Mouse (Mus musculus) C2C12 (cell line): ENCODE data around the gene Esrrb. TPM values are rescaled to one million over a fixed set of nuclear protein-coding genes. Genes with fewer than 3 reads are reported as not detected.

Source experiments
- H3K27me3 ChIP-seq: one replicate; pipeline ENCODE4 v1.6.1; 2011; ENCODE audit not compliant: control insufficient read depth, insufficient read depth, insufficient read length
- H3K36me3 ChIP-seq: one replicate; pipeline ENCODE4 v1.6.1; 2011; ENCODE audit not compliant: control insufficient read depth, insufficient read depth
- H3K4me3 ChIP-seq: one replicate; pipeline ENCODE4 v1.5.1; 2011; ENCODE audit warnings: mild to moderate bottlenecking, control low read depth; ENCODE audit not compliant: poor library complexity, insufficient read depth, severe bottlenecking
- H3K79me2 ChIP-seq: one replicate; pipeline ENCODE4 v1.6.1; 2011; ENCODE audit not compliant: control insufficient read depth, insufficient read depth
- H3K79me3 ChIP-seq: one replicate; pipeline ENCODE4 v1.6.1; 2011; ENCODE audit warnings: low read depth, control low read depth
- H3ac ChIP-seq: one replicate; pipeline ENCODE3; 2011; ENCODE audit warnings: low read depth; ENCODE audit not compliant: control insufficient read depth, insufficient read length
- CEBPB ChIP-seq: IDR thresholded peaks from one replicate; pipeline ENCODE4 v1.6.1; 2011; ENCODE audit warnings: low read depth, mild to moderate bottlenecking, control low read depth, moderate library complexity
- CTCF ChIP-seq: IDR thresholded peaks from one replicate; pipeline ENCODE4 v1.5.1; 2011; ENCODE audit not compliant: control insufficient read depth, insufficient read depth, insufficient read length
- FOSL1 ChIP-seq: IDR thresholded peaks from one replicate; pipeline ENCODE4 v1.8.0; 2011; ENCODE audit warnings: mild to moderate bottlenecking, low read length; ENCODE audit not compliant: poor library complexity, insufficient read depth, severe bottlenecking
- MAX ChIP-seq: IDR thresholded peaks from one replicate; pipeline ENCODE4 v1.6.1; 2011; ENCODE audit warnings: mild to moderate bottlenecking, control low read depth
- MYOD1 ChIP-seq: IDR thresholded peaks from one replicate; pipeline ENCODE4 v1.6.1; 2011; ENCODE audit warnings: low read depth; ENCODE audit not compliant: control insufficient read depth, insufficient read length
- MYOG ChIP-seq: IDR thresholded peaks from one replicate; pipeline ENCODE4 v1.6.1; 2011; ENCODE audit not compliant: control insufficient read depth, insufficient read length; ENCODE audit errors: extremely low read depth
- USF1 ChIP-seq: IDR thresholded peaks from one replicate; pipeline ENCODE4 v1.6.1; 2011; ENCODE audit warnings: low read depth, mild to moderate bottlenecking, control low read depth, moderate library complexity
- polyA plus RNA-seq: library from polyadenylated mRNA; unstranded; fragments of >200 nt; fragmentation: generic; extraction: Trizol; gene quantifications from one replicate; pipeline ENCODE4 v1.2.1, GENCODE M21; 2012; ENCODE audit warnings: missing spikeins

The Esrrb gene
- polyA plus RNA-seq, 1 experiment: 0.80 TPM

- Histone ChIP-seq H3K4me3 (no peak overlapping the region), H3ac (no peak overlapping the region), H3K79me3 (no peaks in the 10 kb centered on the region), H3K36me3 (no peaks in the 10 kb centered on the region), H3K79me2 (no peaks in the 10 kb centered on the region), H3K27me3 (peaks cover 40% of the 10 kb centered on the region)
- no peak for TF ChIP-seq CEBPB
- TF ChIP-seq CTCF: no peak
- no peak for TF ChIP-seq MAX
- TF ChIP-seq USF1: no peak
- no peak for TF ChIP-seq FOSL1
- TF ChIP-seq MYOG: no peak
- TF ChIP-seq MYOD1: no peak
Observed at GRCm38 (mm10) chr12:86475994-86476393, 115.1 kb downstream of the Esrrb start.

GRCm38 (mm10) chr12:86478908-86479307 is 118.0 kb downstream of the Esrrb start:
- TF ChIP-seq FOSL1 (no peak), CTCF (no peak), MAX (no peak), MYOG (no peak), USF1 (no peak), MYOD1 (no peak), CEBPB (no peak)
- Histone ChIP-seq H3K79me2 (no peaks in the 10 kb centered on the region), H3K36me3 (no peaks in the 10 kb centered on the region), H3ac (no peak overlapping the region), H3K79me3 (no peaks in the 10 kb centered on the region), H3K27me3 (peaks cover 37% of the 10 kb centered on the region), H3K4me3 (no peak overlapping the region)

- H3ac ChIP-seq: no peak overlapping the region
- no peaks in the 10 kb centered on the region for H3K36me3 ChIP-seq
Observed at GRCm38 (mm10) chr12:86482029-86482428, 121.1 kb downstream of the Esrrb start.

GRCm38 (mm10) chr12:86483413-86483841 is 122.5 kb downstream of the Esrrb start:
- peaks cover 20% of the 10 kb centered on the region for H3K27me3 ChIP-seq
- no peaks in the 10 kb centered on the region for H3K79me2 ChIP-seq
- no peaks in the 10 kb centered on the region for H3K36me3 ChIP-seq
- H3ac ChIP-seq: no peak overlapping the region
- no peaks in the 10 kb centered on the region for H3K79me3 ChIP-seq
- no peak for TF ChIP-seq MAX
- no peak for TF ChIP-seq CTCF
- TF ChIP-seq USF1: no peak
- no peak for TF ChIP-seq MYOD1
- H3K4me3 ChIP-seq: no peak overlapping the region

More at GRCm38 (mm10) chr12:86482029-86482428, 121.1 kb downstream of the Esrrb start:
- peaks cover 30% of the 10 kb centered on the region for H3K27me3 ChIP-seq
- no peak for TF ChIP-seq MYOD1
- TF ChIP-seq CTCF: no peak
- no peak for TF ChIP-seq CEBPB
- TF ChIP-seq MYOG: no peak
- TF ChIP-seq FOSL1: no peak
- no peak for TF ChIP-seq USF1
- TF ChIP-seq MAX: no peak
- no peaks in the 10 kb centered on the region for H3K79me2 ChIP-seq
- no peaks in the 10 kb centered on the region for H3K79me3 ChIP-seq
- no peak overlapping the region for H3K4me3 ChIP-seq

GRCm38 (mm10) chr12:86488005-86488404 is 127.1 kb downstream of the Esrrb start:
- TF ChIP-seq CEBPB (no peak), FOSL1 (no peak), CTCF (no peak), MYOG (no peak), MYOD1 (no peak), USF1 (no peak), MAX (no peak)
- Histone ChIP-seq H3K4me3 (no peak overlapping the region), H3K27me3 (peaks cover 10% of the 10 kb centered on the region), H3K79me3 (no peaks in the 10 kb centered on the region), H3K79me2 (no peaks in the 10 kb centered on the region), H3ac (no peak overlapping the region), H3K36me3 (no peaks in the 10 kb centered on the region)

- no peaks in the 10 kb centered on the region for H3K36me3 ChIP-seq
- peaks cover 7% of the 10 kb centered on the region for H3K27me3 ChIP-seq
- no peaks in the 10 kb centered on the region for H3K79me2 ChIP-seq
- H3ac ChIP-seq: no peak overlapping the region
- TF ChIP-seq USF1 (no peak), MAX (no peak), MYOD1 (no peak), CTCF (no peak), FOSL1 (no peak), MYOG (no peak), CEBPB (no peak)
- H3K4me3 ChIP-seq: no peak overlapping the region
- no peaks in the 10 kb centered on the region for H3K79me3 ChIP-seq
Observed at GRCm38 (mm10) chr12:86490052-86490451, 129.1 kb downstream of the Esrrb start.
